Mouse (Mus musculus) hindbrain, postnatal 0 days (tissue): ENCODE measurements around the gene Gm47985. TPM values are rescaled to one million over a fixed set of nuclear protein-coding genes. Genes with fewer than 3 reads are reported as not detected.

Experiments
- ATAC-seq: fragments of 200-750 bp; cut with Nextera tagmentation; 2 replicates; pipeline ENCODE4 v1.8.0; 2017; ENCODE audit warnings: mild to moderate bottlenecking, moderate TSS enrichment, moderate library complexity
- DNase-seq: peaks from one replicate; pipeline ENCODE4 v3.0.0-alpha.2; 2015; ENCODE audit warnings: low spot score
- H3K27ac ChIP-seq: fragments of 300-500 bp; sonication (generic); 2 replicates; pipeline ENCODE4 v1.5.1; 2014; ENCODE audit warnings: mild to moderate bottlenecking
- H3K27me3 ChIP-seq: fragments of 300-500 bp; sonication (generic); 2 replicates; pipeline ENCODE4 v1.6.1; 2014; ENCODE audit warnings: low read length, mixed read lengths; ENCODE audit not compliant: insufficient read depth
- H3K36me3 ChIP-seq: fragments of 300-500 bp; sonication (generic); 2 replicates; pipeline ENCODE4 v1.6.1; 2014; ENCODE audit warnings: low read length, mixed read lengths; ENCODE audit not compliant: insufficient read depth
- H3K4me1 ChIP-seq: fragments of 300-500 bp; sonication (generic); 2 replicates; pipeline ENCODE4 v1.6.1; 2014; ENCODE audit warnings: antibody characterized with exemption, low read length, mixed read lengths; ENCODE audit not compliant: insufficient read depth
- H3K4me2 ChIP-seq: fragments of 300-500 bp; sonication (generic); 2 replicates; pipeline ENCODE4 v1.6.1; 2014; ENCODE audit warnings: low read depth, mild to moderate bottlenecking, low read length, moderate library complexity, mixed read lengths
- H3K4me3 ChIP-seq: fragments of 300-500 bp; sonication (generic); 2 replicates; pipeline ENCODE4 v1.5.1; 2014; ENCODE audit warnings: low read length
- H3K9ac ChIP-seq: fragments of 300-500 bp; sonication (generic); replicated peaks from 2 replicates; pipeline ENCODE4 v1.6.1; 2014; ENCODE audit warnings: mild to moderate bottlenecking, low read length, moderate library complexity, mixed read lengths
- H3K9me3 ChIP-seq: fragments of 300-500 bp; sonication (generic); 2 replicates; pipeline ENCODE4 v1.6.1; 2016; ENCODE audit warnings: low read length, mixed read lengths
- CTCF ChIP-seq: IDR thresholded peaks from 2 replicates; pipeline ENCODE4 v1.5.1; 2016; ENCODE audit warnings: antibody characterized with exemption, control low read depth, low read depth
- WGBS: fragments of 180-500 bp; shearing (Covaris S2); extraction: QIAGEN DNeasy Blood & Tissue Kit; methylation state at CpG from one replicate; pipeline ENCODE4 v1.1.7; 2014; 5-methylcytosine and 5-hydroxymethylcytosine counted together
- polyA plus RNA-seq: library from polyadenylated mRNA; unstranded; fragments of >200 nt; fragmentation: Nextera tagmentation; extraction: Ambion mirVana; gene quantifications from 2 replicates; pipeline ENCODE4 v1.2.1, GENCODE M21; 2015
- total RNA-seq: library from RNA; depleted of rRNA; stranded (reverse); fragments of >200 nt; gene quantifications from 2 replicates; pipeline ENCODE4 v1.2.3, GENCODE M21; 2014; rRNA removed

Gm47985 gene
- total and polyA plus RNA-seq, 2 experiments from 2014 or later: not detected

- H3K9ac ChIP-seq: no peak overlapping the region
- TF ChIP-seq CTCF: no peak
- no peaks in the 10 kb centered on the region for H3K4me1 ChIP-seq
- H3K27me3 ChIP-seq: no peaks in the 10 kb centered on the region
- no peak overlapping the region for H3K4me3 ChIP-seq
- H3K36me3 ChIP-seq: no peaks in the 10 kb centered on the region
- DNase-seq (no peak), ATAC-seq (no peak)
- WGBS: 93% methylated on average over 1 of the region's 1 CpGs
- no peak overlapping the region for H3K27ac ChIP-seq
- H3K9me3 ChIP-seq: no peaks in the 10 kb centered on the region
- no peak overlapping the region for H3K4me2 ChIP-seq
These were observed 42.2 kb downstream of the Gm47985 start for GRCm38 (mm10) chr1:151224536-151224935.

- Histone ChIP-seq H3K9me3 (no peaks in the 10 kb centered on the region), H3K36me3 (no peaks in the 10 kb centered on the region), H3K27me3 (no peaks in the 10 kb centered on the region), H3K27ac (no peak overlapping the region), H3K4me2 (no peak overlapping the region), H3K9ac (no peak overlapping the region), H3K4me1 (no peaks in the 10 kb centered on the region), H3K4me3 (no peak overlapping the region)
- TF ChIP-seq CTCF: no peak
- 87% methylated on average over 8 of the region's 8 CpGs for WGBS
- DNase-seq (no peak), ATAC-seq (no peak)
These were observed 45.2 kb downstream of the Gm47985 start for GRCm38 (mm10) chr1:151227506-151227905.

- DNase-seq: no peak
These were observed 46.1 kb downstream of the Gm47985 start for GRCm38 (mm10) chr1:151228320-151228989.

GRCm38 (mm10) chr1:151232346-151232745 lies 50.0 kb downstream of the Gm47985 start:
- DNase-seq (no peak), ATAC-seq (no peak)
- Histone ChIP-seq H3K4me3 (no peak overlapping the region), H3K27me3 (no peaks in the 10 kb centered on the region), H3K4me1 (no peaks in the 10 kb centered on the region), H3K9ac (no peak overlapping the region), H3K9me3 (no peaks in the 10 kb centered on the region), H3K4me2 (no peak overlapping the region), H3K27ac (no peak overlapping the region), H3K36me3 (no peaks in the 10 kb centered on the region)
- WGBS: 85% methylated on average over 3 of the region's 3 CpGs
- TF ChIP-seq CTCF: no peak

More at GRCm38 (mm10) chr1:151228320-151228989, 46.1 kb downstream of the Gm47985 start:
- Histone ChIP-seq H3K9me3 (no peaks in the 10 kb centered on the region), H3K9ac (no peak overlapping the region), H3K27me3 (no peaks in the 10 kb centered on the region), H3K36me3 (no peaks in the 10 kb centered on the region), H3K27ac (no peak overlapping the region), H3K4me2 (no peak overlapping the region), H3K4me3 (no peak overlapping the region), H3K4me1 (no peaks in the 10 kb centered on the region)
- TF ChIP-seq CTCF: no peak
- ATAC-seq: no peak
- 83% methylated on average over 1 of the region's 1 CpGs for WGBS

- H3K9me3 ChIP-seq: no peaks in the 10 kb centered on the region
- no peak for TF ChIP-seq CTCF
- H3K4me1 ChIP-seq: no peaks in the 10 kb centered on the region
- no peak overlapping the region for H3K4me2 ChIP-seq
- H3K36me3 ChIP-seq: no peaks in the 10 kb centered on the region
- 78% methylated on average over 3 of the region's 3 CpGs for WGBS
- no peaks in the 10 kb centered on the region for H3K27me3 ChIP-seq
- H3K9ac ChIP-seq: no peak overlapping the region
- DNase-seq (no peak), ATAC-seq (no peak)
- H3K27ac ChIP-seq: no peak overlapping the region
- H3K4me3 ChIP-seq: no peak overlapping the region
These were observed 51.4 kb downstream of the Gm47985 start for GRCm38 (mm10) chr1:151233756-151234155.

Other genes with a start within 250 kb of the Gm47985 start
- 2.7 and 6.3 TPM in 2 replicates for gene Hmcn1, start 189.1 kb upstream of the Gm47985 start, total RNA-seq
- gene Hmcn1, start 189.1 kb upstream of the Gm47985 start, polyA plus RNA-seq: 0.80 and 1.2 TPM in 2 replicates
- gene Gm8947, start 9.8 kb downstream of the Gm47985 start, total RNA-seq: not detected in 2 replicates
- not detected in 2 replicates for gene Gm8947, start 9.8 kb downstream of the Gm47985 start, polyA plus RNA-seq
- gene Gm47995, start 15.9 kb downstream of the Gm47985 start, total RNA-seq: not detected in 2 replicates
- gene Gm47995, start 15.9 kb downstream of the Gm47985 start, polyA plus RNA-seq: not detected in 2 replicates
- not detected in 2 replicates for gene 3110040M04Rik, start 21.6 kb downstream of the Gm47985 start, total RNA-seq
- gene 3110040M04Rik, start 21.6 kb downstream of the Gm47985 start, polyA plus RNA-seq: not detected in 2 replicates
- not detected in 2 replicates for gene Gm47996, start 27.6 kb downstream of the Gm47985 start, total RNA-seq
- gene Gm47996, start 27.6 kb downstream of the Gm47985 start, polyA plus RNA-seq: not detected in 2 replicates
- 121 and 129 TPM in 2 replicates for gene Ivns1abp, start 161.9 kb downstream of the Gm47985 start, total RNA-seq
- gene Ivns1abp, start 161.9 kb downstream of the Gm47985 start, polyA plus RNA-seq: 140 and 143 TPM in 2 replicates
- gene Swt1, start 245.9 kb downstream of the Gm47985 start, total RNA-seq: 6.7 and 7.7 TPM in 2 replicates
- 11.7 and 17.1 TPM in 2 replicates for gene Swt1, start 245.9 kb downstream of the Gm47985 start, polyA plus RNA-seq
- gene Trmt1l, start 246.0 kb downstream of the Gm47985 start, total RNA-seq: 13.2 and 17.6 TPM in 2 replicates
- 16.2 and 18.5 TPM in 2 replicates for gene Trmt1l, start 246.0 kb downstream of the Gm47985 start, polyA plus RNA-seq